ENCODE assay signal across 16 mouse cellular contexts in the genomic region with DNA sequence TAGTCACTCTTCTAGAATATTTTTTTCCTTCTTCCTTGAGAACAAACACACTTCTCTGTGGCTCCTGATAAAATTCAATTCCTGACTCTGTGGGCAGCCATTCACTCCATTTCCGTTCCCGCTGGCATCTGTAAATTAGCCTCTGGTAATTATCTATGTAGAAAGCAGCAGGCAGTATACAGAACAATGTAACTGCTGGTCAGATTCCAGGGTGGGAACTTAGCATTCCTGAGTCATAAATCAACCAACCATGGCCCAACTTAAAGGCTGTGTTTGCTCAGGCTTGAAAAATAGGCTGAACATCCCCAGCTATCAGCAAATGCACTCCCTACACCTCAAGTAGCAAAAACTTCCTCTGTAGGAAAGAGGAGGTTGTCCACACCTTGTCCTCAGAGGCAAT.
DNase-seq lines count a peak whose midpoint lies in the region; ATAC-seq and TF ChIP-seq lines count a peak whose summit lies in the region.
"Had no signal": no experiment of that assay in that cellular context is flagged by ENCODE, and none has a peak within 500 bp of the region (broad histone marks: within the 10 kb centered on the region; RNA-seq: fewer than 3 reads in every experiment).

No protein-coding gene starts in this region.

- 7% methylated on average over 2 of the region's 2 CpGs for WGBS in kidney, postnatal 0 days
- WGBS in neural tube, embryonic 14.5 days, result 4% methylated on average over 2 of the region's 2 CpGs

- no peak overlapping the region for H3K27ac ChIP-seq in kidney, postnatal 0 days
- no peak overlapping the region for H3K27ac ChIP-seq in neural tube, embryonic 14.5 days (ENCODE audit: low read depth, low read length)
- H3K27ac ChIP-seq: hindbrain, embryonic 14.5 days had no signal

- TF ChIP-seq CTCF in kidney, postnatal 0 days (IDR thresholded peaks at IDR 0.05; ENCODE audit: low read depth), result no peak

- peak; percentile 74 for ATAC-seq in kidney, postnatal 0 days (replicated peaks; ENCODE audit: low FRiP score, low read depth)
- peak; percentile 87 for ATAC-seq in neural tube, embryonic 14.5 days (ENCODE audit: low read depth)
- no peak for ATAC-seq in megakaryocyte progenitor cell, adult 5-6 weeks (replicated peaks; ENCODE audit: poor library complexity)

- H3K4me1 ChIP-seq in kidney, postnatal 0 days (replicated peaks; ENCODE audit: insufficient read depth, low read length), result no peaks in the 10 kb centered on the region
- H3K4me1 ChIP-seq in neural tube, embryonic 14.5 days (ENCODE audit: control insufficient read depth, insufficient read depth, low read length), result no peaks in the 10 kb centered on the region
- H3K4me1 ChIP-seq: megakaryocyte, embryonic 14.5 days had no signal

- no peak overlapping the region for H3K4me2 ChIP-seq in kidney, postnatal 0 days (ENCODE audit: low read length)
- no peak overlapping the region for H3K4me2 ChIP-seq in neural tube, embryonic 14.5 days (ENCODE audit: low read depth, low read length)
- H3K4me2 ChIP-seq: hindbrain, embryonic 14.5 days; liver, embryonic 11.5 days had no signal

- H3K9ac ChIP-seq in kidney, postnatal 0 days (ENCODE audit: low read depth, low read length), result no peak overlapping the region
- H3K9ac ChIP-seq in neural tube, embryonic 14.5 days (replicated peaks; ENCODE audit: low read depth, low read length), result no peak overlapping the region
- H3K9ac ChIP-seq: hindbrain, embryonic 14.5 days had no signal

- no peaks in the 10 kb centered on the region for H3K36me3 ChIP-seq in kidney, postnatal 0 days (ENCODE audit: insufficient read depth, low read length)
- H3K36me3 ChIP-seq in neural tube, embryonic 14.5 days (ENCODE audit: control insufficient read depth, insufficient read depth, low read length), result no peaks in the 10 kb centered on the region

- H3K4me3 ChIP-seq in kidney, postnatal 0 days (replicated peaks; ENCODE audit: low read depth, low read length), result no peak overlapping the region
- no peak overlapping the region for H3K4me3 ChIP-seq in neural tube, embryonic 14.5 days (ENCODE audit: low read depth, low read length)
- H3K4me3 ChIP-seq: erythroblast, embryonic 14.5 days; megakaryocyte, embryonic 14.5 days had no signal

- no peaks in the 10 kb centered on the region for H3K27me3 ChIP-seq in kidney, postnatal 0 days (ENCODE audit: insufficient read depth, low read length)
- no peaks in the 10 kb centered on the region for H3K27me3 ChIP-seq in neural tube, embryonic 14.5 days (ENCODE audit: control insufficient read depth, insufficient read depth, low read length)
- H3K27me3 ChIP-seq: megakaryocyte, embryonic 14.5 days had no signal

- no peaks in the 10 kb centered on the region for H3K9me3 ChIP-seq in kidney, postnatal 0 days (replicated peaks; ENCODE audit: low read length)
- no peaks in the 10 kb centered on the region for H3K9me3 ChIP-seq in neural tube, embryonic 14.5 days (ENCODE audit: control insufficient read depth, low read length)
- H3K9me3 ChIP-seq: megakaryocyte, embryonic 14.5 days had no signal

- DNase-seq in kidney, postnatal 0 days (ENCODE audit: low spot score), result peak; percentile 77
- no peak for DNase-seq in kidney, postnatal 14 days
- peak; percentile 20 for DNase-seq in ZHBTc4 (ENCODE audit: low read depth, low spot score)
- DNase-seq in embryo, embryonic 11.5 days (ENCODE audit: low read depth, low spot score), result peak; percentile 11
- DNase-seq in heart, postnatal 4 days, result no peak
- DNase-seq in urinary bladder, postnatal 4 days (ENCODE audit: low spot score in 2 of 2), result no peak
- DNase-seq: cerebellum, adult 11-12 months; kidney, adult 8-10 months; right cerebral cortex, postnatal 25 days; thymus, postnatal 36 days had no signal

Comparison
In these comparisons a context has a peak if more than half of its experiments do, and no peak if none do; other contexts are left out.
1. DNase-seq: peak in kidney, postnatal 0 days (single experiment), ZHBTc4 (single experiment) and embryo, embryonic 11.5 days (single experiment); none in kidney, postnatal 14 days (single experiment), heart, postnatal 4 days (single experiment) and urinary bladder, postnatal 4 days (0 of 2).